Mouse (Mus musculus) heart, adult 2 months (tissue): ENCODE measurements around the gene Cfap97d1. TPM values are rescaled to one million over a fixed set of nuclear protein-coding genes. Genes with fewer than 3 reads are reported as not detected.

Experiments
- DNase-seq, 2 experiments: peaks; one replicate each; pipeline ENCODE4 v3.0.0; 2021
- H3K27ac ChIP-seq: fragments of 200-600 bp; 2 replicates; pipeline ENCODE4 v1.8.1; 2022
- H3K27me3 ChIP-seq: fragments of 200-500 bp; 2 replicates; pipeline ENCODE4 v1.6.1; 2012; ENCODE audit warnings: mild to moderate bottlenecking, low read length, inconsistent platforms, mixed read lengths; ENCODE audit not compliant: control insufficient read depth, insufficient read depth
- H3K36me3 ChIP-seq: fragments of 200-500 bp; 2 replicates; pipeline ENCODE4 v1.6.1; 2012; ENCODE audit warnings: low read length, inconsistent platforms; ENCODE audit not compliant: control insufficient read depth, insufficient read depth
- H3K4me1 ChIP-seq: fragments of 200-500 bp; 2 replicates; pipeline ENCODE4 v1.6.1; 2011; ENCODE audit warnings: low read length; ENCODE audit not compliant: control insufficient read depth, insufficient read depth
- H3K4me3 ChIP-seq: fragments of 200-600 bp; 2 replicates; pipeline ENCODE4 v1.8.1; 2022
- H3K79me2 ChIP-seq: fragments of 200-500 bp; replicated peaks from 2 replicates; pipeline ENCODE4 v1.6.1; 2012; ENCODE audit warnings: mild to moderate bottlenecking, inconsistent platforms, low read length, moderate library complexity, mixed read lengths; ENCODE audit not compliant: control insufficient read depth, insufficient read depth
- H3K9ac ChIP-seq: fragments of 200-500 bp; 2 replicates; pipeline ENCODE4 v1.6.1; 2012; ENCODE audit warnings: low read depth, mild to moderate bottlenecking, control low read depth, inconsistent platforms, low read length, mixed read lengths
- CTCF ChIP-seq: fragments of 200-600 bp; IDR thresholded peaks from 2 replicates; pipeline ENCODE4 v1.8.1; 2022; ENCODE audit warnings: antibody characterized with exemption, mild to moderate bottlenecking, moderate library complexity
- EP300 ChIP-seq: fragments of 200-500 bp; IDR thresholded peaks from 2 replicates; pipeline ENCODE4 v1.6.1; 2011; ENCODE audit warnings: low read depth, low read length, control low read depth; ENCODE audit not compliant: insufficient read depth
- POLR2A ChIP-seq: fragments of 200-500 bp; IDR thresholded peaks from 2 replicates; pipeline ENCODE4 v1.6.1; 2011; ENCODE audit warnings: mild to moderate bottlenecking, low read depth, low read length, control low read depth; ENCODE audit not compliant: insufficient read depth
- WGBS: fragments of 180-500 bp; shearing (Covaris S2); methylation state at CpG from one replicate; pipeline ENCODE4 v1.1.7; 2018; 5-methylcytosine and 5-hydroxymethylcytosine counted together
- intact Hi-C: fragments of 180-260 bp; cut with DNase I; formaldehyde crosslinking; loops from one replicate; pipeline ENCODE4 v1.15.1; 2025
- polyA plus RNA-seq: library from polyadenylated mRNA; depleted of rRNA; stranded (reverse); fragments of >200 nt; gene quantifications from 2 replicates; pipeline ENCODE4 v1.2.3, GENCODE M21; 2012
- total RNA-seq, 2 experiments: library from RNA; stranded (reverse); gene quantifications; 2 replicates each; pipeline ENCODE4 v1.2.3; 2021

Cfap97d1 gene
- total and polyA plus RNA-seq, 3 experiments, result not detected

DNA sequence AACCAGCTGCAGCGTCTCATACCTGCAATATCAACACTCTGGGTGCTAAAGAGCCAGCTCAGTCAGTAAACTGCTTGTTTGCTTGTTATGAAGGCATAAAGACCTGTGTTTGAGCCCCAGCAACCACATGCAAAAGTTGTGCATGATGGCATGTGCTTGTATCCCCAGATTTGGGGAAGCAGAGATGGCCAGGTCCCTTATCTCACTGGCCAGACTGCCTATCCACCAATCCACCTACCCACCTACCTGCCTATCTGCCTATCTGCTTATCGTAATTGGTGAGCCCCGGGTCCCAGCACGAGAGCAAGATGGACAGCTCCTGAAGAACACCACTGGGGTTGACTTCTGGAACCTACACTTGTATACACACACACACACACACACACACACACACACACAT is 45.2 kb downstream of the Cfap97d1 start:
- Histone ChIP-seq H3K27ac (no peak overlapping the region), H3K36me3 (no peaks in the 10 kb centered on the region), H3K4me3 (no peak overlapping the region), H3K27me3 (no peaks in the 10 kb centered on the region), H3K9ac (no peak overlapping the region), H3K4me1 (peaks cover 2% of the 10 kb centered on the region; the same call in 1 of the 2 replicates), H3K79me2 (no peaks in the 10 kb centered on the region)
- TF ChIP-seq EP300 (no peak), CTCF (no peak), POLR2A (no peak)
- intact Hi-C loops, result no loop called here
- no peak for DNase-seq
- 82% methylated on average over 4 of the region's 4 CpGs for whole genome bisulfite sequencing

- intact Hi-C loops, result no loop called here
- TF ChIP-seq POLR2A (no peak), EP300 (no peak), CTCF (no peak)
- Histone ChIP-seq H3K9ac (no peak overlapping the region), H3K4me1 (peaks cover 2% of the 10 kb centered on the region; the same call in 1 of the 2 replicates), H3K27ac (no peak overlapping the region), H3K27me3 (no peaks in the 10 kb centered on the region), H3K79me2 (no peaks in the 10 kb centered on the region), H3K4me3 (no peak overlapping the region), H3K36me3 (no peaks in the 10 kb centered on the region)
- WGBS, result 45% methylated on average over 7 of the region's 7 CpGs
- DNase-seq, result no peak
Measured at GRCm38 (mm10) chr11:102029966-102030365, 45.9 kb downstream of the Cfap97d1 start.

GRCm38 (mm10) chr11:102031149-102031548 is 47.1 kb downstream of the Cfap97d1 start:
- intact Hi-C loops, result no loop called here
- Histone ChIP-seq H3K27me3 (no peaks in the 10 kb centered on the region), H3K36me3 (no peaks in the 10 kb centered on the region), H3K4me3 (no peak overlapping the region), H3K9ac (no peak overlapping the region), H3K79me2 (no peaks in the 10 kb centered on the region), H3K4me1 (peaks cover 2% of the 10 kb centered on the region; the same call in 1 of the 2 replicates), H3K27ac (no peak overlapping the region)
- 57% methylated on average over 7 of the region's 7 CpGs for WGBS
- no peak for DNase-seq
- TF ChIP-seq CTCF, result no peak
- TF ChIP-seq EP300, result no peak
- TF ChIP-seq POLR2A, result no peak

DNA sequence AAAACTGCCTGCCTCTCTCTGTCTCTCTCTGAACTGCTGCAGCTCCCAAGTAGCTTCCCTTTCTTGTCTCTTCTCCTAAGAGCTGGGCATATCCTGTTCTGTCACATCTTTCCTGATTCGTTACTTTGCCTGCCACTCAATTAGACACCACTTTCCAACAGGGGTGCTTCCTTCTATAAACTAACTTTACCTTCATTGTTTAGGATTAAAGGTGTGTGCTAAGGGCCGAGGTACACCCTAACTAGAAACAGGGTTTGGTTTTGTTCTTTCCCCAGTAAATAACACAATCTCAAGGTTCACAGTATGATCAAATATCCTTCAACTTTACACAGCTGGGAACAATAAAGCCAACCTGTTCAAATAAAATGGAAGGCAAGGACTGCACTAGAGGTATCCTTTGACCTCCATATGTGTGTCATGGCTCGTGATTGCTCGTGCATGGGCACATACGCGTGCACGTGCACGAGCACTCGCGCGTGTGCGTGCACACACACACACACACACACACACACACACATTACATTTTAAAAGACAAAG is 49.0 kb downstream of the Cfap97d1 start:
- Histone ChIP-seq H3K9ac (no peak overlapping the region), H3K4me3 (no peak overlapping the region), H3K4me1 (no peaks in the 10 kb centered on the region), H3K27ac (no peak overlapping the region), H3K36me3 (no peaks in the 10 kb centered on the region), H3K79me2 (no peaks in the 10 kb centered on the region), H3K27me3 (no peaks in the 10 kb centered on the region)
- TF ChIP-seq CTCF (no peak), POLR2A (no peak), EP300 (no peak)
- intact Hi-C loops, result no loop called here
- WGBS, result 92% methylated on average over 12 of the region's 12 CpGs
- DNase-seq, result no peak

- DNase-seq, result no peak
- H3K27me3 ChIP-seq, result no peaks in the 10 kb centered on the region
- H3K79me2 ChIP-seq, result no peaks in the 10 kb centered on the region
- intact Hi-C loops, result no loop called here
- no peaks in the 10 kb centered on the region for H3K36me3 ChIP-seq
- H3K27ac ChIP-seq, result no peak overlapping the region
- 59% methylated on average over 8 of the region's 8 CpGs for WGBS
- TF ChIP-seq EP300, result no peak
- no peak for TF ChIP-seq POLR2A
- TF ChIP-seq CTCF, result no peak
- no peak overlapping the region for H3K9ac ChIP-seq
- no peaks in the 10 kb centered on the region for H3K4me1 ChIP-seq
- H3K4me3 ChIP-seq, result no peak overlapping the region
Measured at GRCm38 (mm10) chr11:102034887-102035286, 50.8 kb downstream of the Cfap97d1 start.

GRCm38 (mm10) chr11:102035456-102035960 is 51.4 kb downstream of the Cfap97d1 start:
- Histone ChIP-seq H3K4me1 (no peaks in the 10 kb centered on the region), H3K36me3 (no peaks in the 10 kb centered on the region), H3K9ac (no peak overlapping the region), H3K27ac (no peak overlapping the region), H3K79me2 (no peaks in the 10 kb centered on the region), H3K4me3 (no peak overlapping the region), H3K27me3 (no peaks in the 10 kb centered on the region)
- no peak for DNase-seq
- TF ChIP-seq CTCF (no peak), POLR2A (no peak), EP300 (no peak)
- intact Hi-C loops, result no loop called here
- 82% methylated on average over 5 of the region's 5 CpGs for WGBS

DNA sequence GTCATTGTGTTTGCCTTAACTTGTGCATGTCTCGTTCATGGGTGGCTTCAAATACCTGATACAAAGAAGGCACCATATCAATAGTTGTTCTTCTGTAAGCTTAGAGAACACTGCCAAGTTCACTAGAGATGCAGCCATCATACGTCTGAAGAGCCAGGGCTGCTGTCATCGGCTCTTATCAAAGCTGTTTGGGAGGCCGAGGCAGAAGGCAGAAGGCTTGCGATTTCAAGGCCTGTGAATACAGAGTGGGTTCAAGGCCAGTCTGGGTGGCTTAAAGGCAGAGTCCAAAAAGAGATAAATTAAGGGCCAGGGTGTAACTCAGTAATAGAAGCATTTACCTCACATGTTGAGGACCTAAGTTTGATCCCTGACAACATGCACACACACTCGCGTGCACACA is 52.3 kb downstream of the Cfap97d1 start:
- no peak for DNase-seq
- intact Hi-C loops, result no loop called here
- H3K27me3 ChIP-seq, result no peaks in the 10 kb centered on the region
- H3K9ac ChIP-seq, result no peak overlapping the region
- H3K27ac ChIP-seq, result no peak overlapping the region
- no peaks in the 10 kb centered on the region for H3K4me1 ChIP-seq
- no peaks in the 10 kb centered on the region for H3K79me2 ChIP-seq
- H3K4me3 ChIP-seq, result no peak overlapping the region
- 75% methylated on average over 7 of the region's 7 CpGs for WGBS
- TF ChIP-seq CTCF (no peak), EP300 (no peak), POLR2A (no peak)
- H3K36me3 ChIP-seq, result no peaks in the 10 kb centered on the region
